Mouse (Mus musculus) erythroblast, embryonic 14.5 days (primary cell): ENCODE measurements around the gene Fgfrl1.

Experiments used
- GATA1 ChIP-seq: IDR thresholded peaks from 2 replicates; pipeline ENCODE4 v1.6.1; 2012; ENCODE audit warnings: low read length, inconsistent platforms, mixed read lengths
- TAL1 ChIP-seq: IDR thresholded peaks from 3 replicates; pipeline ENCODE4 v1.6.1; 2012; ENCODE audit warnings: low read length, inconsistent platforms, mixed read lengths

DNA sequence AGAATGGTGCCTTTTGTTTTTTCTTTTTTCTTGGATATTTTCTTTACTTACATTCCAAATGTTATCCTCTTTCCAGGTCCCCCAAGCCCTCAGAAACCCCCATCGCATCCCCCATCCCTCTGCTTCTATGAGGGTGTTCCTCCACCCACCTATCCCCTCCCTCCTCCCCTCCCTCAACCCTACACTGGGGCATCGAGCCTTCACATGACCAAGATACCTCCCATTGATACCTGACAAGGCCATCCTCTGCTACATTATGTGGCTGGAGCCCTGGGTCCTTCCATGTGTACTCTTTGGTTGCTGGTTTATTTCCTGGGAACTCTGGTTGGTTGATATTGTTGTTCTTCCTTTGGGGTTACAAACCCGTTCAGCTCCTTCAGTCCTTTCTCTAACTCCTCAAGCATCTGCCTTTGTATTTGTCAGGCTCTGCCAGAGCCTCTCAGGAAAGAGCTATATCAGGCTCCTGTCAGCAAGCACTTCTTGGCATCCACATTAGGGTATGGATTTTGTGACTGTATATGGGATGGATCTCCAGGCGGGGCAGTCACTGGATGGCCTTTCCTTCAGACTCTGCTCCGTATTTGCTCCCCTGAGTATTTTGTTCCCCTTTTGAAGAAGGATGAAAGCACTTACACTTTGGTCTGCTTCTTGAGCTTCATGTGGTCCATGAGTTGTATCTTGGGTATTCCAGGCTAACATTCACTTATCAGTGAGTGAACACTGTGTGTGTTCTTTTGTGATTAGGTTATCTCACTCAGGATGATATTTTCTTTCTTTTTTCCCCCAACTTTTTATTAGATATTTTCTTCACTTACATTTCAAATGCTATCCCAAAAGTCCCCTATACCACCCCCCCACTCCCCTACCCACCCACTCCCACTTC lies 58.4 kb downstream of the Fgfrl1 start:
- peak; percentile 59 for TF ChIP-seq TAL1
- TF ChIP-seq GATA1 = peak; percentile 66
